Mouse (Mus musculus): ENCODE results near the gene Rabggta.

The Rabggta gene

DNA sequence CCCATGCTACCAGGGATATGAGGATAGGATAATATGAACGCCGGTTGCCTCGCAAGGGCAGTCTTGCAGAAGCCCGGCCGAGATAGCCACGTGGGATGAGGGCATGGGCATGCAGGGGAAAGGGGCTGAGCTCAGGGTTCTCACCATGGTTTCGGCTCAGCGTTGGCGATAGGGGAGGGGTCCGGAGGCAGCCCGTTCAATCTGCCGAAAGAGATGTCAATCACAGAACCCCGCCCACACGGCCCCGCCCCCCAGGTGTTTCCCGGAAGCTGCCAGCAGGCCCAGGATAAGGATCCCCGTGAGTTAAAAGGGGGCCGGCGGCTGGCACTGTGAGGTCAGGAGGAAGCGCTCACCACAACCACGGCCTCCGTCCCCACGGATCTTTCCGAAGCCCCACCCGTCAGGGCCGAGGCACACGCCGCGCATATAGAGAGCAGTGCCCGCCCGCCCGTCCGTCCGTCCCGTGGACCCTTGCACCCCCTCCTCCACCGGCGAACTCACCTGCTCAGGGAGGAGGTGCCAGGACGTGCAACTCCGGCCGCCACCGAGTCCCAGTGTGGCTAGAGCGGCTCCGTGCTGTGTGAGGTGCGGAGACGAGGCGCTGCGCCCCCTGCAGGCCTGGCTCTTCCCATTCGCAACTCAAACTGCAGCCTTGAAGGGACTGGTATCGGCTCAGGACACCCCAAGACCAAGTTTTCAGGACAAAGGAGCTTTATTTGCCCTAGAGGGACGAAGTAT, at the start of gene Rabggta:
Gene Rabggta, minus strand, starts transcription at position 564 of the 738 bp plus-strand sequence.
- peak; percentile 98 for DNase-seq (ENCODE audit: low read depth, low spot score)

DNA sequence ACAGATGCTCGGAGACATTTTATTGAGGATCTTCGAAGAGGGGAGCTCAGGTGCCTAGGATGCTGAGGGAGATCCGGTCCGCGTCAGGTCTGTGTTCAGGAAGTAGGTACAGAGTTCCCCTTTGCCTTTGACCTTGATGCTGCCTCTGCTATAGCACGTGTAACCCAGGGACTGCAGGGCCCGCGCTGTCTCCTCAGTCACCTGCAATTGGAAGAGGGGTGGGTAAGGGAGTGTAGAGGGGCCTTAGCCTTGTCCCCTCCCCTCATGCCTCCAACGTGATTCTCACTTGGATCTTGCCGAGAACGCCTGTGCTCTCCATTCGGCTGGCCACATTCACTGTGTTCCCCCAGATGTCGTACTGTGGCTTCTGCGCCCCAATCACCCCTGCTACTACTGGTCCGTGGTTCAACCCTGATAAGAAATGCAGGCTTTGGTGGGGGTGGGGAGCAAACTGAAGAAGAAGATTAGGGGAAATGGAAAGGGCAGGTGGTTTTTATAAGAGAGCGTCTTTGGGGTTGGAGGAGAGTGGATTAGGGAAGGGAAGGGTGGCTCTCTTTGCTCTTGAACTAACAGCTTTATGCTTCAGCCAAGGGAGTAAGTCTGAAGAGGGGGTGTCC, 47.1 kb upstream of the Rabggta start:
- DNase-seq (ENCODE audit: low read depth, low spot score): no peak

DNA sequence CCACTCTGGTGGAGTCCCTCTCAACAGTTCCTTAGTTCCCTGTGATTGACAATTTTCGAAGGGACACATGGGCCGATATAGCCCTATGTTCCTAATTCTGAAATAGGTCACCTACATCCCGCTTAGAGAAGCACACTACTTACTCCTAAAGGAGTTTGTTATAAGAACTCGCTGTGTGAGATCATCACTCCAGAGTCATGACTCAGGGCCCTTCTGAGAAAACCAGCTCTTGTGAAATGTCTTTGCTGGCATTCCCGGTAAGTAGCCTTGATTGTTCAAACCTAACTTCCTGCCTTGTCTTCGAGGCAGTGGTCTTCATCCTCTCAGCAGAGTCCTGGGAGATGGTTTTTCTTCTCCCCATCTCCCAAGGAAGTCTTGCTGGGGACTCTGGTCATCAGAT, 46.5 kb upstream of the Rabggta start:
- no peak for DNase-seq (ENCODE audit: low read depth, low spot score)

DNA sequence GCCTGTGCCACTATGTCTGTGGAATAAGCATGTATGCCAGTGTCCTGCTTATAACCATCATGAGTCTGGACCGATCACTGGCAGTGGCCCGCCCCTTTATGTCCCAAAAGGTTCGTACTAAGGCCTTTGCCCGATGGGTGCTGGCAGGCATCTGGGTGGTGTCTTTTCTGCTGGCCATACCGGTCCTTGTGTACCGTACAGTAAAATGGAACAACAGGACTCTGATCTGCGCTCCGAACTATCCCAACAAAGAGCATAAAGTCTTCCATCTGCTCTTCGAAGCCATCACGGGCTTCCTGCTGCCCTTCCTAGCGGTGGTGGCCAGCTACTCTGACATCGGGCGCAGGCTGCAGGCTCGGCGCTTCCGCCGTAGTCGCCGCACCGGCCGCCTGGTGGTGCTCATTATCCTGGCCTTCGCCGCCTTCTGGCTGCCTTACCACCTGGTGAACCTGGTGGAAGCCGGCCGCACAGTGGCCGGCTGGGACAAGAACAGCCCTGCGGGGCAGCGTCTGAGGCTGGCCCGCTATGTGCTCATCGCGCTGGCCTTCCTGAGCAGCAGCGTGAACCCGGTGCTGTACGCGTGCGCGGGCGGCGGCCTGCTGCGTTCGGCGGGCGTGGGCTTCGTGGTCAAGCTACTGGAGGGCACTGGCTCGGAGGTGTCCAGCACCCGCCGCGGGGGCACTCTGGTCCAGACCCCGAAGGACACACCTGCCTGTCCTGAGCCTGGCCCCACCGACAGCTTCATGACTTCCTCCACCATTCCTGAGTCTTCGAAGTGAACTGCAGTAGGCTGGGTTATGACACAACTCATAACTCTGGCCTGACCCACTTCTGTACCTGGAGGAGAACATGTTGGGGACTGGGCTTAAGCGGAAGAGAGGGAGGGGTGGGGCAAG, 45.7 kb upstream of the Rabggta start:
- no peak for DNase-seq (ENCODE audit: low read depth, low spot score)

DNA sequence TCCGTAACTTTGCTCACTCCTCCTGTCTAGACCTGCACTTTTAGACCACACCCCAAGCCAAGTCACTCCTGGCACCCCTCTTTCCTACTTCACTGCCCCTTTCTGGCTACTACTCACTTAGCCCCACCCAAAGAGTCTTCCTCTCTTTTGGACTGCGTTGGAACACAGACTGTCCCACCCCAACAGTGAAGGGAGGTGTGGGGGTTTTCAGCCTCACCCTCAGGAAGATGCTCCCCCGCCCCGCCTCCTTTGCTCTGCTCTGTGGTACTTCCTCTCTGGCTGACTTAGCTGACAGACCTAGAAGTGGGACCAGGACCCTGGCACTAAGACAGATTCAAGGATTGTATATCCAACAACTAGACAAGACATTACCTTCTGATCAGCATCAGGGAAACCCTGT, 43.6 kb upstream of the Rabggta start, which contains the start of gene Ltb4r1:
Gene Ltb4r1, plus strand, starts transcription at position 267 of the 400 bp plus-strand sequence.
- no peak for DNase-seq (ENCODE audit: low read depth, low spot score)

DNA sequence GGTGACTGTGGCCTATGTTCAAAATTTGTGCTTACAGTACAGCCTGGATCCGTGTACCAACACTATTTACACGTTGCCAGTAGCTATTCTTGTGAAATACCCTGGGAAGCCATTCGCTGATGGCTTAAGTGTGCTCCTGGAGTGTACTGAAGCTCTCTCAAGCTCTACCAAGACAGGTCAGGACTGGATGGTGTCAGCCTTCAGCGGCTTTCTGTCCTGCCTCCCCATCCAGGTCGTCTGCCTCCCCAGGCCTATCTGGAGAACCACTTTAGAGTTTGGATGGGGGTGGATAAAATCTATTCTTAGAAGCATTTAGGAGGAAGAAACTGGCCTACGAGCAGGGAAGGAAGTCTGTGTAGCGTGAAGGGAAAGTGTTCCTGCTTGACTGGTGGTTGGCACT, 41.1 kb upstream of the Rabggta start:
- no peak for DNase-seq (ENCODE audit: low read depth, low spot score)

DNA sequence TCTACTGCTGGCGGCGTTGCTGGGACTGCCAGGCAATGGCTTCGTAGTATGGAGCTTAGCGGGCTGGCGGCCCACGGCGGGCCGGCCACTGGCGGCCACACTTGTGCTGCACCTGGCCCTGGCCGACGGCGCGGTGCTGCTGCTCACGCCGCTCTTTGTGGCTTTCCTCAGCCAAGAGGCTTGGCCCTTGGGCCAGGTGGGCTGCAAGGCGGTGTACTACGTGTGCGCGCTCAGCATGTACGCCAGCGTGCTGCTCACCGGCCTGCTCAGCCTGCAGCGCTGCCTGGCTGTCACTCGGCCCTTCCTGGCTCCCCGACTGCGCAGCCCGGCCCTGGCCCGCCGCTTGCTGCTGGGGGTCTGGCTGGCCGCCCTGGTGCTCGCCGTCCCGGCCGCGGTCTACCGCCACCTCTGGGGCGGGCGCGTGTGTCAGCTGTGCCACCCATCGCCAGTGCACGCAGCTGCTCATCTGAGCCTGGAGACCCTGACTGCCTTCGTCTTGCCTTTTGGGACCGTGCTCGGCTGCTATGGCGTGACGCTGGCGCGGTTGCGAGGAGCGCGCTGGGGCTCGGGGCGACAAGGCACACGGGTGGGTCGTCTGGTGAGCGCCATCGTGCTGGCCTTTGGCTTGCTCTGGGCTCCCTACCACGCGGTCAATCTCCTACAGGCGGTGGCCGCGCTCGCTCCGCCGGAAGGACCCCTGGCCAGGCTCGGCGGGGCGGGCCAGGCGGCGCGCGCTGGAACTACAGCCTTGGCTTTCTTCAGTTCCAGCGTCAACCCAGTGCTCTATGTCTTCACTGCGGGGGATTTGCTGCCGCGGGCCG, 40.1 kb upstream of the Rabggta start:
- peak; percentile 52 for DNase-seq (ENCODE audit: low read depth, low spot score)

DNA sequence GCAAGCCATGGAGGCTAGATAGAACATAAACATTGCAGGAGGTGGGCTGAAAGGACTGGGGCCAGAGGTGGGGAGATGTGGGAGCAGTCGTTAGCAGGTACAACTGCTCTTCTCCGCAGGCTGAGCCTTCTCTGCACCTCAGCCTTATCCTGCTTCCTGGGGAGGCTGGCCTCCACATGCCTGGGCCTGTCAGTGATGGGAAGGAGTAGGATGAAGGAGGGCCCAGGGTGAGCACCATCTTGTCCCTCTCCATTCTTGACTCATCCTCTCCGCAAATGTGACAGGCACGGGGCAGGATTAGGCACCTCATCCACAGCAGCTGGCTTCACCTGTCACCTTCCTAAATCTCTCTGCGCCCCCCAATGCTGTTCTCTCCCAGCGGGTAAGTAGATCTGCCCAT, 39.1 kb upstream of the Rabggta start, which contains the start of gene Ltb4r2:
Gene Ltb4r2, plus strand, starts transcription at position 266 of the 400 bp plus-strand sequence.
- DNase-seq (ENCODE audit: low read depth, low spot score): no peak

DNA sequence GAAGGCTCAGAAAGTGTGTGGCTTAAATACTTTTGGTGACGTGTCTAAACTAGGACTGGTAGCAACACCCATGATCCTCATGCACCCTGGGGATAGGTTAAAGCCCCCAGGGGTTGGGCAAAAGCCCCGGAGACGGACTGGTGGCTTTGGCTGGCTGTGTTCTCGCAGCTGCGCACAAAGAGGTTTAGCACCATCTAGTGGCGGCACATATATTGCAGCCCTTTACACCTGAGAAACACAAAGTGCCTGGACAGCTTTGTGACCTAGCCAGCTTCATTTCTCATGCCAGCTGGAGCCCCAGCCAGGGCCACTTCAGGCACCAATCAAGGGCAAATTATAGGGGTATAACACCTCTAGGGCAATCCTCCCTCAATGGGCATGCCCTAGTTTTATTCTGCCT, 38.1 kb upstream of the Rabggta start:
- DNase-seq (ENCODE audit: low read depth, low spot score): peak; percentile 87

DNA sequence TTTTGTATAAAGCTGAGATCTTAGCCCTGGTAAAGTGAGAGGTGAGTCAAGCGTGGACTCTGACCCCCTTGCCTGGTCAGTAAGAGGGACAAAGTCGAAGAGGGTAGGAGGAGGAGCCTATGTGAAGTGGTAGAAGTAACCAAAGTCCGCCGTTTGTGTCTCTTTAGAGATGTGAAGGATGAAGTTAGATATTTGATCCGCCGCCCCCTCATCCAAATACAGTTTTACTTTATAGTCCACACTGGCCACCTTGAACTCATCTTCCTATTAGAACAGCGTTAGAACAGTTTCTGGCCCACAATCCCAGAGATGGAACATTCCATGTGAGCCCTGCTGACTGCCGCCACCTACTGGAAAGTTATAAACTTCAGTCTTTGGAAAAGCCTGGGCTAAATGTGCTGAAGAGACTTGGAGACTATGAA, 36.3 kb upstream of the Rabggta start, which contains the start of gene Cideb:
Gene Cideb, minus strand, starts transcription at position 96 of the 422 bp plus-strand sequence.
- DNase-seq (ENCODE audit: low read depth, low spot score): peak; percentile 73

DNA sequence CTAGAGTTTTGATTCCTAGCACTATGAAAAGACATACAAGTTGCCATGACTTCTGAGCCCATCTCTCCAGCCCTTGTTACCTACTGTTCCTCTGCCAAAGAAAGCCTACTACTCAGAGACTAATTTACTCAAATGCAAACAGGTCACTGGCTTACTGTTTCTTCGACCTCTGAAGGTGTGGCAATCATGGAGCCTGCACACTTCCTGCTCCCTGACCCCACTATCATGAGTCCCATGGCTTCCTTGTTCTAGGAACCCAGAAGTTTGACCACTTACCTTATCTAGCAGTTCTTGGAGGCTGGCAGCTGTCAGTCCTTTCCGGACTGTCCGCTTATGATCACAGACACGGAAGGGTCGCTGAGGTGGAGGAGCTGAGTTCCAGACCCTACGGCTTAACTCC, 35.5 kb upstream of the Rabggta start:
- no peak for DNase-seq (ENCODE audit: low read depth, low spot score)

DNA sequence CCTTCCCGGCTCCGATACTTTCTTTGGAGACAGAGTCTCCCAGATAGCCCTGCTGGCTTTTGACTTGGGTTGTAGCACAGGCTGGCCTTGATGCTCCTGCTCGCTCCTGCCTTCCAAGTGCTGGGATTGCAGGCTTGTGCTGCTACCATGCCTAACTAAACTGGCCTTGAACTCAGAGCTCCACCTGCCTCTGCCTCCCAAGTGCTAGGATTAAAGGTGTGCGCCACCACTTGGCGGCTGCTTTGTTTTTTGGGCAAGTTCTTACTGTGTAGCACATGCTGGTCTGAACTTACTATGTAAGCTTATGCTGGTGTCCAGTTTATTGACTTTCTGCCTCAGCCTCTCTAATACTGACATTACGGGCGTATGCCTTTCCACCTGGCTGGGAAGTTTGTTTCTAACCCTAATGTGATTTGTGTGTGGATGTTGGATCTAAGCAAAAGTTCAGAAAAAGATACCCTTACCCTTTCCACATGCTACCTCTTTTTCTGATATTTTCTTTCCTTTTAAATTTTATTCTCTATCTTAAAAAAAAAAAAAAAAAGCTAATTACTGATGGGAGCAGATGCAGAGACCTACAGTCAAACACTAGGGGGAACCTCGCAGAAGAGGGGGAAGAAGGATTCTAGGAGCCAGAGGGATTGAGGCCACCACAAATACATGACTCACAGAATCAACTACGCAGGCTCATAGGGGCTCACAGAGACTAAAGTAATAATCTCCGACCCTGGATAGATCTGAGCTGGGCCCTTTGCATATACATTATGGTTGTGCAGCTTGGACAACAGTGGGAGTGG, 25.2 kb upstream of the Rabggta start:
- DNase-seq (ENCODE audit: low read depth, low spot score): peak; percentile 56

DNA sequence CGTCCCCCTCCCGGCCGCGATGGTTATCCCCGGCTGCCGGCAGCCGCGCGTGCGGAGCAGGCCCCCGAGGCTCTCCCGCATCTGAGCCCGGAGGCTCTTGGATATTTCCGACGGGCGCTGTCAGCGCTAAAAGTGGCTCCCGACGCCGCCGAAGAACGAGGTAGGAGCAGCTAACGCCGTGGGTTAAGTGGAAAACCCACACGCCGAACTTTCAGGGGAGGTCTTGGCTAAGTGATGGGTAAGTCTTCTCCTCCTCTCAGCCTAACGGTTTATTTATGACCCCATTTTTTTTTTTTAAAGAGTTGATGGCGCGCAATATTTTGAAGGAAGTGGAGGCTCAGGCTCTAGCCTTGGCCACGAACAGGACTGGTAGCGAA, 23.8 kb upstream of the Rabggta start:
- no peak for DNase-seq (ENCODE audit: low read depth, low spot score)

DNA sequence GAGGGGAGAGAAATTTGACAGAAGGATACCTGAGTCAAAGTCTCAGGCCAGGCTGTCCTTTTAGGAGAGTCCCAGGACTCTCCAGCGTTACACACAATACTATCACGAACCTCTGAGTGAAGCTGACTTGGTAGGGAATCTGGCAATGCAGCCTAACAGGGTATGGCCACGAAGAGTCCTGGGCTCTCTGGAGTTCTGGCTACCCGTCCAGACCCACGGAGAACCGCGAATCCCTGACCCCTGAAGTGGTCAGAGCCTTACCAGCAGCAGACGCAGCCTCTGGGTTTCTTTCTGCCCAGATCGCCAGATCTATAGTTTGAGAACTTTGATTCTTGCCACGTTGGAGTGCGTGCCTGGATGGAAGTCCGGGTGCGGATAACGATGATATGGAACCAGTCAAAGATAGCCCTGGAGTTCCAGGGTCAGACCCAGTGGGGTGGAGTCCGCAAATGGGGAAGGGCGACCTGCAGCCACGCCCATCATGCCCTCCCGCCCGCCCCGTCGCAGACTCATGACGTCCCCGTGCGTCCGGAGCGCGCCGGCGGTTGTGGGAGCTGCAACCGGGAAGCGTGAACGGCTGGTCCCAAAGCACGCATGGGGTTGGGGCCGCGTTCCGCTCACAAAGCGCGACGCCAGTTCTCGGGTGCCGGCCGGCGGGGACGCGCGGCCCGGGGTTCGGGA, 23.3 kb upstream of the Rabggta start, which contains the start of the genes Dhrs1 and Nop9:
Gene Dhrs1, minus strand, starts transcription at position 511 of the 681 bp plus-strand sequence.
Gene Nop9, plus strand, starts transcription at position 514 of the 681 bp plus-strand sequence.
- peak; percentile 90 for DNase-seq (ENCODE audit: low read depth, low spot score)

DNA sequence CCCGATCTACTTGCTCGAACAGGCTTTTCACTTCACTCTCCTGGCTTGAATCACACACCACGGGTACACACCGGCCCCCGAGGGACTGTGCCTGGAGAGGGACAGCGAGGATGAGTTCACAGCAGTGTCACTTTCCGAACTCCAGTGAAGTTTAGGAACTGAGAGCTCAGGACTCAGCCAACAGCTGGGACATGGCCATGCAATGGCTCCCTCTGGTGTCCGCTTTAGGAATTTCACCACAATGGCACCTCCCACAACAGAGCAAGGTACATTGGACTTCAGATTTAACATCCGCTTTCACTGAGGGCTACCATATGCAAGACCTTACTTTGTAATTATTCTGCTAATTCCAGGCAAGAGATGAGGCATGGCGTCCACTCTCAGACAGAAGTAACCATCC, 21.6 kb upstream of the Rabggta start:
- peak; percentile 83 for DNase-seq (ENCODE audit: low read depth, low spot score)

DNA sequence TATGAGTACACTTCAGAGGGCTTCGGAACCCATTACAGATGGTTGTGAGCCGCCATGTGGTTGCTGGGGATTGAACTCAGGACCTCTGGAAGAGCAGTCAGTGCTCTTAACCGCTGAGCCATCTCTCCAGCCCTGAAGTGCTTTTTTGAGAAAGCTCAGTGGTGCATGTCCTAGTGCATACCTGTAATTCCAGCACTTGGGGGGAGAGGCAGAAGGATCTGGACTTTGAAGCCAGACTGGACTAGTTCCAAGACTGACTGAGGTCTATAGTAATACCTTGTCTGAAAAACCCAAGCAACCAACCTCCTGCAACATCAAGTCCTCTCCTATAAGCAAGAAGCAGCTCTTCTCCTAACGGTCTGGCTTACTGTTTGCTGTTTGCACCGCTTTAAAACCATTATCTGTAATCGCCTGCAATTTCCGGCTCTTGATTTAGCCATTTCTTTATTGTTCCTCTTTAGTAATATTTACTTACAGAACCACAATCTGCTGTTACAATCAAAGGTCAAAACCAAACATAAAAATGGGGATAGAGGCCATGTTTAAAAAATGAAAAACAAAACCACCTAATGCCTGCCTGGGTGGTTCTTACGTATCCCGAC, 15.1 kb upstream of the Rabggta start:
- DNase-seq (ENCODE audit: low read depth, low spot score): no peak

DNA sequence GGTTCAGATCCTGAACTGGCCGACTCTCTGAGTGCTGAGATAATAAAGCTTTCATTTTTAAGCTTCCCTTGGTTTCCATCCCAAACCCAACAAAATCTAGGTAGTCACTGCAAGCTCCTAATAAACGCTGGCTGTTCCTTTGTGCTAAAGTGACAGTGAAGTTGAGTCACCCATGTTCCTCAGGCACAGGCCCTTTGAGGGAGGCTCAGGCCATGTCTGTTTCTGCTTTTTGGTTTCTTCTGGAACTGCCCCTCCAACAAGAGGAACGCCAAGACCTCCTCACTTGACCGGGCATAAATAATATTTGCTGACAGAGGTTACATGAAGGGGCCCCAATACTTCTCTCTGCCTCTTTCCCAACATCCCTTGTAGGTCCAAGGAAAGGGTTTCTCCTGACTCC, 13.7 kb upstream of the Rabggta start:
- DNase-seq (ENCODE audit: low read depth, low spot score): no peak

DNA sequence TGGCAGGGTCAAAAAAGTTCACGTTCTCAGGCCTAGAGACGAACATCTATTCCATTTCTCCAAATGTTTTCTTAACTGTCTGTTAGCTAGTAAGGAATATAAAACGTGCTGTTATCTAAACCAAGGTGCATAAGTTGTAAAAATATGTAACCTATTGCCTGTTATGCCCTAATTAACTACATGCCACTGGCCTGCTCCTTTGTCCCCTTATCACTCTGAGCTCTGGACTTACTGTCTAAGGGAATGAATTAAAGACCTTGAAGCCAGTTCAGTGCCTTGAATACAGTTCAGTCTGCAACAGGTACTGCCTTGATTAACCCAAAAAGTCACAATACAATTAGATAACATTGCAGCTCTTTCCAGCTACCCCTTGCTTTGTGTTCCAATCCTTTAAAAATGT, 13.3 kb upstream of the Rabggta start:
- DNase-seq (ENCODE audit: low read depth, low spot score): no peak

DNA sequence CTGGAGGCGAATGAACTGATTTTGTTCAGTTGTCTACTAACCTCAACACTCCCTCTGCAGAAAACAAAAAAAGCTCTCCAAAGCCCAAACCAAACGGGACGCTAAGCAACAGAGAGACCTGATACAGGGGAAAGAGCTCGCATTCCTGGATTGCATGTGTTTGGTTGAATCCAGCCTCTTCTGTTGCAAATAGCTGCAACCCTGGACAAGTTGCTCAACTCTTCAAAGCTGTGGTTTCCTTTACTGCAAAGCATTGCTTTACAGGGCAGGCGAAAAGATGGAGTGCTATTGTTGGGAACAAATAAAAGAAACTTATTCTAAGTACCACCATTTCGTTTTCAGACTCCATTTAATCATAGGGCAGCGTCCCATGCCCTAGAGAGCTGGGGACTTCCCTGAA, 12.8 kb upstream of the Rabggta start:
- DNase-seq (ENCODE audit: low read depth, low spot score): no peak

Measured in ES-CJ7 (cell line).